Mouse (Mus musculus) myocyte (in vitro differentiated cells): Measurements from ENCODE around the gene Tdrd9. TPM values are rescaled to one million over a fixed set of nuclear protein-coding genes. Genes with fewer than 3 reads are reported as not detected.
"Not testable (repeated sequence)": the region's sequence is repeated elsewhere in the genome, so short reads cannot be mapped to it uniquely, and the experiment has no call there.

Source experiments
- H3K27me3 ChIP-seq: one replicate; pipeline ENCODE4 v1.6.1; 2011; ENCODE audit not compliant: control insufficient read depth, insufficient read depth, insufficient read length
- H3K36me3 ChIP-seq: one replicate; pipeline ENCODE4 v1.6.1; 2011; ENCODE audit not compliant: control insufficient read depth, insufficient read depth
- H3K4me2 ChIP-seq: one replicate; pipeline ENCODE4 v1.6.1; 2011; ENCODE audit warnings: low read depth, control low read depth
- H3K4me3 ChIP-seq: one replicate; pipeline ENCODE4 v1.5.1; 2011; ENCODE audit warnings: mild to moderate bottlenecking, control low read depth, moderate library complexity
- H3K79me2 ChIP-seq: one replicate; pipeline ENCODE4 v1.6.1; 2011; ENCODE audit not compliant: control insufficient read depth, insufficient read depth
- H3ac ChIP-seq: one replicate; pipeline ENCODE4 v1.6.1; 2011; ENCODE audit not compliant: control insufficient read depth, insufficient read length
- CEBPB ChIP-seq: IDR thresholded peaks from 2 replicates; pipeline ENCODE4 v1.6.1; 2011; ENCODE audit warnings: mild to moderate bottlenecking, moderate library complexity; ENCODE audit not compliant: poor library complexity, insufficient read depth, severe bottlenecking
- E2F4 ChIP-seq: IDR thresholded peaks from one replicate; pipeline ENCODE4 v1.6.1; 2011; ENCODE audit warnings: mild to moderate bottlenecking, control low read depth, moderate library complexity; ENCODE audit not compliant: insufficient read depth
- MAX ChIP-seq: IDR thresholded peaks from one replicate; pipeline ENCODE4 v1.6.1; 2011; ENCODE audit warnings: low read depth, mild to moderate bottlenecking, control low read depth
- MYOD1 ChIP-seq, 3 experiments: IDR thresholded peaks; one replicate each; pipeline ENCODE4 v1.6.1; 2011; ENCODE audit warnings: control low read depth in 2 of 3, low read depth in 2 of 3, mild to moderate bottlenecking in 2 of 3, moderate library complexity in 1 of 3; ENCODE audit not compliant: insufficient read length in 2 of 3, control insufficient read depth in 1 of 3
- MYOG ChIP-seq, 3 experiments: IDR thresholded peaks; one replicate each; pipeline ENCODE4 v1.6.1; 2011; ENCODE audit warnings: control low read depth in 2 of 3, low read depth in 2 of 3, mild to moderate bottlenecking in 2 of 3; ENCODE audit not compliant: insufficient read length in 2 of 3, control insufficient read depth in 1 of 3, insufficient read depth in 1 of 3
- POLR2A ChIP-seq: IDR thresholded peaks from one replicate; pipeline ENCODE4 v1.6.1; 2011; ENCODE audit warnings: low read depth, mild to moderate bottlenecking, control low read depth, moderate library complexity; ENCODE audit not compliant: insufficient read length
- POLR2AphosphoS2 ChIP-seq: IDR thresholded peaks from one replicate; pipeline ENCODE4 v1.6.1; 2011; ENCODE audit warnings: low read depth, control low read depth; ENCODE audit not compliant: insufficient read length
- REST ChIP-seq: IDR thresholded peaks from one replicate; pipeline ENCODE4 v1.6.1; 2011; ENCODE audit warnings: mild to moderate bottlenecking, control low read depth, moderate library complexity; ENCODE audit not compliant: insufficient read depth, insufficient read length
- SRF ChIP-seq: IDR thresholded peaks from one replicate; pipeline ENCODE4 v1.6.1; 2011; ENCODE audit warnings: low read depth; ENCODE audit not compliant: control insufficient read depth, insufficient read length
- TCF12 ChIP-seq: IDR thresholded peaks from one replicate; pipeline ENCODE4 v1.6.1; 2011; ENCODE audit warnings: mild to moderate bottlenecking, control low read depth; ENCODE audit not compliant: poor library complexity, insufficient read depth, severe bottlenecking
- TCF3 ChIP-seq: IDR thresholded peaks from one replicate; pipeline ENCODE4 v1.6.1; 2011; ENCODE audit warnings: low read depth, control low read depth; ENCODE audit not compliant: insufficient read length
- USF1 ChIP-seq: IDR thresholded peaks from one replicate; pipeline ENCODE4 v1.6.1; 2011; ENCODE audit warnings: low read depth, mild to moderate bottlenecking, control low read depth, moderate library complexity
- polyA plus RNA-seq: library from polyadenylated mRNA; unstranded; fragments of >200 nt; fragmentation: generic; extraction: Trizol; gene quantifications from one replicate; pipeline ENCODE4 v1.2.1, GENCODE M21; 2012; ENCODE audit warnings: missing spikeins

The Tdrd9 gene
- polyA plus RNA-seq, 1 experiment, result 1.7 TPM

DNA sequence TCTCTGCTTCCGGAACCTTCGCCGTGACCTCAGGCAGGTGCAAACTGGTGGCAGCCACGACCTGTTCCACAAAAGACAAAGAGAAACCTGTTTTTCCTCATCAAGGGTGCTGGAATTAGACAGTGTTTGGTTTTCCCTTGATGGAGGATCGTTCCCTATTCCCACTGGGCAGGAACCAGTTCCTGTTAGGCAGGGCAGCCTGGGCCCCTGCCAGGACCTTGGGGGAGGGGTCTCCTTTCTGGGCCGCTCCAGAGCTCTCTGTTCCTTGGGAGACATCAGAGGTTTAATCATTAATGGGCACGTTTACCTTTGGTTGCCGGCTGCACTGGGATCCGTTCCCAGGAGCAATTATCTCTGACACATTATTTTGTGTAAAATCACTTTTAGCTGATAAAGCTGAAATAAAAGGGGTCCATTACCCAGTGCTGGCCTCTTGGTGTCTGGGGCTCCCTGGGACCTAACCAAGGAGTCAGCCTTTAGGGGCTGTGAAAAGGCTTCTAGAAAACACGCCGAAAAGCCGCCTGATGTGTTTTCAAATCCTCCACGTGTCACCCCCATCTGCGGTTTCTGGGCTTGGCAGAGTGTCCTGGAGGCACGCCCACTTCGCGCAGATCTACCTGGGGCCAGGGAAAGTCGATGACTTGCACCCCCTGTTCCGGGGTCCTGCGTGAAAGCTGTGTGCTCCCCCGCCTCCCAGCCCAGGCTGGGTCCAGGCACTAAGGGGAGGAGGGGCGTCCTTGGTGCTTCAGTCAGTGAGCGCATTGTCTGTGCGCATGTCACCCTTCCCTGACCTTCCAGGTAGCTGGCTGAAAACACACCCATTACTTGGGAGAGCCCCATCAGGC is 34.4 kb upstream of the Tdrd9 start:
- no peaks in the 10 kb centered on the region for H3K79me2 ChIP-seq
- no peak overlapping the region for H3K4me2 ChIP-seq
- no peak overlapping the region for H3ac ChIP-seq
- TF ChIP-seq TCF3 (no peak), USF1 (no peak), POLR2A (no peak), MYOG (IDR thresholded peaks at IDR 0.05; ENCODE audit: control insufficient read depth in 1 of 3, insufficient read depth in 1 of 3, insufficient read length in 2 of 3, low read depth in 2 of 3) (no peak), MYOD1 (IDR thresholded peaks at IDR 0.05; ENCODE audit: control insufficient read depth in 1 of 3, insufficient read length in 2 of 3, low read depth in 2 of 3) (no peak), MAX (no peak), CEBPB (no peak), REST (no peak), E2F4 (no peak), POLR2AphosphoS2 (no peak), TCF12 (no peak), SRF (no peak)
- no peaks in the 10 kb centered on the region for H3K27me3 ChIP-seq
- H3K4me3 ChIP-seq, result no peak overlapping the region
- no peaks in the 10 kb centered on the region for H3K36me3 ChIP-seq

DNA sequence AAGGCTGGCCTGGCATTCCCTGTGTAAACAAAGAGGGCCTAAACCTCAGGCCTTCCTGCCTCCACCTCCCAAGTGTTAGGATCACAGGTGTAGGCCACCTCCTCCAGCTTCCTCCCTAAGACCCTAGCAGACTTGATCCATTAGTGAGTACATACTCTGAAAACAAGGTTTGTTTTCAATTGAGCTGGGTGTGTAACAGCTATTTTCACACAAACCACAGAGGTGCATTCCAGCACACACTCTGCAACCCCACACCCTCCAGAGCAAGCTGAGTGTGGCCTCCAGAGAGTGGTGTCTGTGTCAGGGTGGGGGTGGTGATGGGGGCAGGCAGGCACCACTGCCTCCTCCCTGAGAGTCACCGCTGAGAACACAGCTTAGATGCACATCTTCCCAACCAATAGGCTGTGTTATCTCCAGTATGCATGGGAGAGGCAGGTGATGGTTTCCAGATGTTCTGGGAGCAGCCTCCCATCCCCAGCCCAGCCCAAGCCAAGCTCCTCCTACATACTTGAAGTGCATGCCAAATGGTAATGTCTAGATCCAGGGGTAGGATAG is 32.7 kb upstream of the Tdrd9 start:
- no peaks in the 10 kb centered on the region for H3K27me3 ChIP-seq
- peak overlapping the region; percentile 24 for H3K4me2 ChIP-seq
- no peak overlapping the region for H3ac ChIP-seq
- no peaks in the 10 kb centered on the region for H3K79me2 ChIP-seq
- no peak for TF ChIP-seq TCF3
- no peak for TF ChIP-seq E2F4
- TF ChIP-seq SRF, result no peak
- TF ChIP-seq USF1, result no peak
- TF ChIP-seq POLR2AphosphoS2, result no peak
- no peak for TF ChIP-seq MYOD1 (IDR thresholded peaks at IDR 0.05; ENCODE audit: control insufficient read depth in 1 of 3, insufficient read length in 2 of 3, low read depth in 2 of 3)
- TF ChIP-seq MYOG (IDR thresholded peaks at IDR 0.05; ENCODE audit: control insufficient read depth in 1 of 3, insufficient read depth in 1 of 3, insufficient read length in 2 of 3, low read depth in 2 of 3), result no peak
- TF ChIP-seq REST, result no peak
- TF ChIP-seq CEBPB, result no peak
- TF ChIP-seq POLR2A, result no peak
- no peak for TF ChIP-seq TCF12
- TF ChIP-seq MAX, result no peak
- no peak overlapping the region for H3K4me3 ChIP-seq
- no peaks in the 10 kb centered on the region for H3K36me3 ChIP-seq

DNA sequence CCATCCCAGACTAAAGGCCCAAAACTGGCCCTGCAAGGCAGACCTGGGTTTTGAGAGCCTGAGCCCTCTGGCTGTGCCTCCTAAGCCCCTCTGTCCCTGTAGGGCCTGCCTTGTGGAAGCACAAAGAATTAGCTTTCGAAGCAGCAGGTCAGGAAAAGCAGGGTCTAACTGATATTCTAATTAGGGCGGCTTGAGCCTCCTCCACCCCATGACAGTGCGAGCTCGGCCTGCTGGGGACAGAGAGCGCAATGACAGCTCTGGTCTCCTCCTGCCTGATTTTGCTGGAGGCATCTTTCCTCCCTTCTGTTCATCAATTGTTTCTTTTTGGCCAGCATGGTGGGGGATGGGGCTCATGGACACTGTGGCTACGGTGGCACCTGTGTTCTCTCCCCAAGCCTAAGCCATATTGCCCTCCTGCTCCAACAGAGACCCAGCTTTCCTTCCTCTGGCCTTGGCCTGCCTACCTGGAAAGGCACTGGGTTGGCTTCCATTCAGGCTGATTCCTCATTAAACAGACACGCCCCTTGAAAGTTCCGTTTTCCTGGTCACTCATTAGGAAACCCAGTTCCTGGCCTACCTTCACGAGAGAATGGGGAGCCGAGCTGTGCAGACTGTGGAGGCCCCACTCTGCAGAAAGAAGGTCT is 27.8 kb upstream of the Tdrd9 start:
- H3K27me3 ChIP-seq, result no peaks in the 10 kb centered on the region
- H3K4me3 ChIP-seq, result no peak overlapping the region
- H3K4me2 ChIP-seq, result peak overlapping the region; percentile 22
- no peaks in the 10 kb centered on the region for H3K36me3 ChIP-seq
- TF ChIP-seq E2F4, result no peak
- no peak for TF ChIP-seq POLR2AphosphoS2
- TF ChIP-seq TCF3, result no peak
- TF ChIP-seq POLR2A, result no peak
- no peak for TF ChIP-seq MYOD1 (IDR thresholded peaks at IDR 0.05; ENCODE audit: control insufficient read depth in 1 of 3, insufficient read length in 2 of 3, low read depth in 2 of 3)
- no peak for TF ChIP-seq REST
- no peak for TF ChIP-seq TCF12
- TF ChIP-seq SRF, result no peak
- no peak for TF ChIP-seq MAX
- no peak for TF ChIP-seq USF1
- no peak for TF ChIP-seq MYOG (IDR thresholded peaks at IDR 0.05; ENCODE audit: control insufficient read depth in 1 of 3, insufficient read depth in 1 of 3, insufficient read length in 2 of 3, low read depth in 2 of 3)
- TF ChIP-seq CEBPB, result no peak
- no peaks in the 10 kb centered on the region for H3K79me2 ChIP-seq
- no peak overlapping the region for H3ac ChIP-seq

DNA sequence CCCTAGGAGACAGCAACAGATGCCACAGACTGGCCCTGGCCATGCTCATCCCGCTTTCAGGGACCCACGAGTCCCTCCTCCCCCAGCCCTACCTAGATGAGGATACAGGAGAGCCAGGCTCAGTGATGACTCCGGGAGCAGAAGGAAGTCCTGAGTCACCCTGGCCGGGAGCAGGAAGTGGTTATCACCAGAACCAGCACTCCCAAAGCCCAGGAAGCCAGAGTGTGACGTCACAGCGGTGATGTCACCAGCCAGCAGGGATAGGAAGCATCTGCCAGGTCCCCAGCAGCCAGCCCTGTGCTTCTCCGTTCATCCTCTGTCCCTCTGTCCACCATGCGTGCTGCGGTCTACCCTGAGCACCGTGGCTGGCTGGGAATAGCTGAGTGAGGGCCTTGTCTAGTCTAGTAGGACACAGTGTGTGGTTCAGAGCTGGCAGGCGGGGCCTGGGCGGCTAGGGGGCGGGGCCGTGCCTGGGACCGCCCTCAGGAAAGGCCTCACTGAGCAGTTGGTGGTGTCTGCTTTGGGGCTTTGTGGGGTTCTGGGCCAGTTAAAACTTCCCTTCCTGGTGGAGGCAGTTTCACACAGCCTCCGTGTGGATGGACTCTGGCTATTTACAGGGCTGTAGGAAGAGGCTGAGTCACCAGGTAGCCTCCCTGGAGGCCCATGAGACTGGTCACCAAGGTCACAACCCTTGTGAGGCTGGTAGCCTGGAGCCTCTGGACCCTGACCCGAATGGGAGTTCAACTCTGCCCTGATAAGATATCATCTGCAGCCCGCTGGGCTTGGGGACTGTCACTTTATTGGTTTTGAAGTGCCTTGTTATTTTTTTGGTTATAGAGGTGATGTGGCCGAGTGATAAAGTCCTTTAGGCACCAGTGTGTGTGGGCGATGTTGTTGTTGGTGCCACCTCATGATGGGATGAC is 27.0 kb upstream of the Tdrd9 start:
- not testable (repeated sequence) for H3K36me3 ChIP-seq, H3ac ChIP-seq, H3K79me2 ChIP-seq, H3K27me3 ChIP-seq, H3K4me3 ChIP-seq
- H3K4me2 ChIP-seq, result peak overlapping the region; percentile 22
